Mouse (Mus musculus) CD4-positive helper T cell, adult 2 months (primary cell): Measurements from ENCODE around the gene Eva1c.

Source experiments
- DNase-seq: peaks from one replicate; pipeline ENCODE4 v3.0.0-alpha.2; 2012; ENCODE audit warnings: low read depth, missing footprints, low spot score

Gene Eva1c

DNA sequence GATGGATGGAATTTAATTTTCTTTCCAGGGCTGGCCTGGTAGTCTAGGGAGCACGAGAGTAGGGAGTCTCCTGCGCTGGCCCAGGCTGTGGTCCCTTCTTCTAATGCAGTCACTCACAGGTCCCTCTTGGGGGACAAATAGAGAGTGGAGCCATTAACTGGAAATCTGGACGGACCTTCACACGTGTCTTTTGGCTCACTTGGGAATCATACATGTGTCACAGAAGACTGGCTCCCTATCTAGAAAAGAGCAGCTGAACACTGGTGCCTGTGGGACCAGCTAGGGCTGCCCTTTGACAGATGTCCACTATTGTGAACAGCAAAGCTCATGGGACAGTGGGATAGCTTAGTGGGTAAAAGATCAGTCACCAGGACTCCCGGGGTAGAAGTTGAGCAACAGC lies 478 bp upstream of the Eva1c start:
- no peak for DNase-seq

- no peak for DNase-seq
These were observed 979 bp downstream of the Eva1c start for GRCm38 (mm10) chr16:90827498-90827897.

DNA sequence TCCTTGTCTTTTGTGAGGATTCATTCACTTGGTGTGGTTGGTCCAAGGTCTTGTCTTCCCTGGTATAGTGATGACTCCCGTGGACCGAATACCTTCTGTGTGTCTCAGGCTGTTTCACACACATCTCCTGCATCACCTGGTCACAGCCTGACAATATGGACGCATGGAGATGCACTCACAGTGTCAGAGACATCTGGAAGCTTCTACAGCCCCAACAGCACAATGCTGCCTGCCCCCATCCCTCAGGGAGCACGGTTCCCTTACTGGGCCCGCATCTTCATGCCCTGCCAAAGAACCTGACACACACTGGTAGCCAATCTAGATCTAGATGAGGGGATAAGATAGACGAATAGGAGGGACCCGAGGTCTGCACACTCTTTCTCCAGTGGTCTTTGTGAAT lies 2.6 kb downstream of the Eva1c start:
- no peak for DNase-seq

DNA sequence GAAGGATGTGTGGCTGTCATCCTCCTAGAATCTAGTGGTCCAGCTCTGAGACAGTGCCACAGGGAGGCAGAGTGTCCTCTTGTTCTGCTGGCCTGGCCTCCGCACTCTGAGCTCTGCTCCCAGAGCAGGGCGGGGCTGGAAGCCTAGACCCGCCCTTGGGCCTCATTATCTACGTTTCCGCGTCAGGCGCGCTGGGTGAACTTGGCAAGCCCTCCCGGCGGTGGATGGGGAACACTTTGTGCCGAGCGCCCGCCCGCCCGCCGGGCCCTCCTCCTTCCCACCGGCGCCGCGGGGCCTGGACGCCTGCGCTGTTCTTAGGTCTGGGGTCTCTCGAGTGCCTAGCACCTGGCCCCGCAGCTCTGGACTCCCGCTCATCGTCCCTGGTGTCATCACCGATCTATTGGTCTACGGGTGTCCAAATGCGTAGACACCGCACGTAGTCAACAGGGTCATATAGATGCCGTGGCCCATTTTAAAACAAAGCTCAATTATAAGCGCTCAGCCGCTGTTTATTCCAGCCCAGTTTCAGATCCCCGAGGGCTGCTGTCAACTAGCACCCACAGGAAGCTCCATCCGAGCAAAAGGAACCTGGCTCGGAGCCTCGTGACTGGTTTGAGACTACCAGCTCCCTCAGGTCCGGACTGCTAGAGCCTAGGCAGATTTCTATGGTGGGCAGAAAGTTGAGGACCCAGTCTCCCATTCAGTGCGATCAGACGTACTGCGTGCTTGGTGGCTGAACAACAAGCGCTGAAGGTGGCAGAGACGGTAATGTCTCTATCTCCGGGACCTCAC lies 3.6 kb downstream of the Eva1c start:
- DNase-seq = peak; percentile 65

GRCm38 (mm10) chr16:90830686-90831439 lies 4.3 kb downstream of the Eva1c start:
- peak; percentile 29 for DNase-seq

DNA sequence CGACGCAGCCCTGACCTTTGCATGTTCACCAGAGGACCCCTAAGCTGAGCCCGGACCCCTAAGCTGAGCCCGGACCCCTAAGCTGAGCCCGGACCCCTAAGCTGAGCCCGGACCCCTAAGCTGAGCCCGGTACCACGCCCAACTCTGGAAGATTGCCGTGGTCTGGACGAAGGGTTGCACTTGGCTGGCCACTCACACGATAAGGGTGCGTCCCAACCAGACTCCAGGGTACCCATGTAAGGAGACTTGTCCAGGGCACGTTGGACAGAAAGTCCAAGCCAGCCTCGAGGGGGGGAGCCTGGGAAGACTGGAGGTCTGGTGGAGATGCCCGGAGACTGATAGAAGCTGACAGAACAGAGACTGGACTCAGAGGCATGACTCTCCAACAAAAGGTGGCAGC lies 5.2 kb downstream of the Eva1c start:
- DNase-seq = no peak

DNA sequence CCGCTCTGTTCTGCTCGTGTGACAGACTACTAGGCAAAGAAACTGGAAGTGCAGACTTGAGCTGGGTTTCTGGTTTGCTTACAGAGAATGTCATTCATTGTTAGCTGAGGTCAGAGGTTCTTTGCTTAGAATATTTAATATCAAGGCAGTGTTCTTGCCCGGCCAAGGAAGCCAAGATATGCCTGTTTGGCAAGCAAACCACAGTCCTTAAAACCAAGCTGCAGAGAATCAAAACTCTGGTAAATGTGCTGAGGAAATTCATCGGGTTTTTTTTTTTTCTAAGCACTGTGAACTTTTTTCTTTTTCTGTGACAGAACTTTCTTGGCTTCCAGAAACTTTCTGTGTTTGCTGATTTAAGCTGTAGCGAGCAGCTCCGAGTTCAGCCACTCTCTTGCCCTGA lies 6.0 kb downstream of the Eva1c start:
- DNase-seq = no peak

GRCm38 (mm10) chr16:90833041-90833791 lies 6.7 kb downstream of the Eva1c start:
- no peak for DNase-seq

DNA sequence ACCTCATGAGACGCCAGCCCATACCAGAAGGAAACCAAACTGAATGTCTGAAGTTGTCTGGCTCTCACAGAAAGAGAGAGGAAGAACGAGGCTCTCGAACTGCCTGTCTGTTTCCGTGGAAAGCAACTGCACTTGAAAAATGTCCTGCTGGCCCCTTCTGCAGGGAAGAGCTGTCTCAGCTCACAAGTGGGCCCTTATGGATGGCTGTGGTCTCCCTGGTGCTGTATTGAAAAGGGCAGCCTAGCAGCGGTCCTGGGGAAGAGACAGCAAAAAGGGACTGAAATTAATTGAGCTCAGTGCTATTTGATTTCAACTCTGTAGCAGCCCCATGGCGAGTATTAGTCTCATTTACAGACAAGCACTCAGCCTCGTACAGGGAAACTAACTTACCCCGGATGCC lies 10.9 kb downstream of the Eva1c start:
- no peak for DNase-seq

DNA sequence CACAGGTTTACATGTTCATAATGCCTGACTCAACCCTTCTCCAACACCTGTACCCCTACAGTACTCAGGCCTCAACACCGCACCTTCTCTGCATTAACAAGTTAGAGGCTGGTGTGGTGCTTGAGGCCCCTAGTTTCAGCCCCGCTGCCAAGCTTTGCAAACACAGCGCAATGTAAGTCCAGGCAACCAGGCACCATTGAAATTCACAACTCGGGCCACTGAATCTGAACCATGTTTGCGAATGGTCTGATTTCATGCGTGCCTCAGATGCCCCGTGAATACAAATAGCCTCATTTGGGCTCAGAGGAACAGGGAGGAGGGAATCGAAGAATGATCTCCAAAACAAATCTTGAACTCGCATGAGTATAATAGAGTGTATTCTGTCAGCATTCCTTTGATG lies 15.6 kb downstream of the Eva1c start:
- DNase-seq = no peak

DNA sequence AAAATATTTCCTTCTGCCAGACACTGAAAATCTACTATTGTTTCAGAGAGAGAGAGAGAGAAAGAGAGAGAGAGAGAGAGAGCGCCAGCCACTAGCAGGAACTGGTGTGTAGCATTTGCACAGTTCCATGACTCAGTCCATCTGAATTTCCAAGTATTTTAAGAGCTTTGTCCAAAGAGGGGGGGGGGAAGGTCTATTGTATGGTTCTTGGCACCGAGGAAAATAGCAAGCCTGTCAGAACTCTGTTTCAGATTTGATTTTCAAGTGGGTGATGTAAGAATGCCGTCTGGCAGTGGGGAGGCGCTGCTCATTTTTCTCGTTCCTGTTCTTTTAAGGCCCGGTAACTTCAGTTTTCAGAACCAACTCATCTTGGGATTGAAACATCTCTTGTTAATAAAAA lies 18.5 kb downstream of the Eva1c start:
- no peak for DNase-seq

DNA sequence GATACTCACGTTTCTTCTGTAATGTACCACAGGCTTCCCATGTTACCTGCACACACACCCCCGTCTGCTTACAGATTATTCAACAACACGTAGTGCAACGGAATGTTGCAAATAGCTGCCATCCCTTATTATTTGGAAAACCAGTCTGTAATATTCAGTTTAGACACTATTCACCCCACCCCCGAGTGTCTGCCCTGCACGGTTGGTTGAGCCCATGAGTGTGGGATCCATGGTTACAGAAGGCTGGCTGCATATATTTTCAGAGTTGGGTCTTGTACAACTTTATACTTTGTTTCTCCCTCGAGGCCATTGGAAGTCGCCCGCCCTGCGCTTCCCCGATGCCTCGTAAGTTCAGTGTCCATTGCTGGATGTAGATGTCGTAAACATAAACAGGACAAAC lies 19.1 kb downstream of the Eva1c start:
- no peak for DNase-seq

DNA sequence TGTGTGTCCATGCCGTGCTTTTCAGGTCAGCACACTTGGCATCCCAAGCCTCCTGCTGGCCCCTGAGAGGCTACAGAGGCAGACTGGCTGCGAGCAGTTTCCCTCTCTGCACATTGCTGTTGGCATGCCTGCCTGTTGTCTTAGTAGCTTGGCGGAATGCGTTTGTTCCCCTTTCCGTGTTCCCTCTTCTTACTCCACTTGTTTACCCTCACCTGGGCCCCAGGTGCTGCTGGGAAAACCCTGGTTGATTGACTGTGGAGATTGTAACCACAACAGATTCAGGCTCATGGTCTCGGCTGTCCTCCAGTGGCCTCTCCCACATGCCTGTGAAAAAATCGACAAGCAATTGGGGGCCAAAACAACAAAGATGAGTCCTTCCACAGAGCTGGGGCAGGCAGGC lies 22.2 kb downstream of the Eva1c start:
- DNase-seq = no peak

DNA sequence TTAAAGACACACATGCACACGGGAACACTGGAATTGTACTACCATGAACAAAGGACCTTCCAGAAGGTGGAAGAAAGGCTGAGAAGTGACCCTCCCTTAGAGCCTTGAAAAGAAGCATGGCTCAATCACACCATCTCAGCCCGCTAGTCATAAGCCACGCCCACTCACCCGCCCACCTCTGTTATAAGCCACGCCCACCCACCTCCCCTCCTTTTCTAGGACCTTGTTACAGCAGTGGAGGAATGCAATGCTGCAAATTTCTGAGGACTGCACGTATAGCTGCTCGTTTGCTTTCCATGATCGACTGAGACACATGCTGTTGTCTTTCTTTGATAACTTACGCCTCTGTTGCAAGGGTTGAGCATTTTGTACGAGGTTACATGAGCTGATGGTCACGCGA lies 22.7 kb downstream of the Eva1c start:
- no peak for DNase-seq

DNA sequence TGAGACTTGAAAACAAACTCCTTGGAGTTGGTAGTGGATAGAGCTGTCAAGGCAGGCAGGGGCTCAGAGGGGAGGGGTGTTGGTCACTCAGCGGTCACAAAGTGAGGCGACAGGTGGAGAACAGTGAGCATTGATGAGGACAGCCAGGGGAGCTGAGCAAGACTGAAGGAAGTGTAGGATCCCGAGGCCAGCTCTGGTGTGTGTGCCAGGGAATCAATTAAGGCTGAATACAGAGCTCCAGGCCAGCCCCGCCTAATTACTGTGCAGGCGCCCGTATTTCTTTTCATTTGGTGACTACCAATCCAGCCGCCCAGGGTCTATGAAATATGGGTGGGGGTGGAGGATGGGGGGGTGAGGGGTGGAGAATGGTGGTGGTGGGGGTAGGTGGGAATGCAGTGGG lies 24.4 kb downstream of the Eva1c start:
- no peak for DNase-seq

GRCm38 (mm10) chr16:90851621-90852334 lies 25.3 kb downstream of the Eva1c start:
- DNase-seq = no peak

DNA sequence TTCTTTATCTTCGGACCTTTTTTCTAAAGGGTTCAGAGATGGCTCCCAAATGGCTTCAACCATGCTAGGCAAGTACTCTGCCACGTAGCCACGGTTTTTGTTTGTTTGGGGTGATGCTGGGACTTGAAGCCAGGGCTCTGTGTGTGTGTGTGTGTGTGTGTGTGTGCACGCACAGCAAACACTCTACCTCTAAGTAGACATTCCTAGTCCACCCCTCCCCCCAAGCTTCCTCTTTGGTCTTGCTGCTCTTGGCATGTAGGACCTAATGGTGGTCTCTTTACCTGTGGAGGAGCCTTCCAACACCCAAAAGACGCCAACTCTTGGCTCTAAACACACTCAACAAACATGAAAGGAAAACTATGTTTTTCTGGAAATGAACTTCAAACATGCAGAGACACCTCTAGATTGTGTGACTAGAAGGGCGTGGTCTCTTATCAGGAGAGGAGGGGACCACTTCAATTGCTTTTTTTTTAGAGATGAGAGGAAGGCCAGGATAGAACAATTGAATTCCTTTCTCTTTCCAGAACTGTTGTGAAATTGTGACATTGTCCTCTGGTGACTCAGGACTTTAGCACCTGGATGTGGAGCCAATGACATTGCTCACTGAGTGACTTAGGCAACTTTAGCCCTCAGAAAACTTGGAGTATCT lies 30.2 kb downstream of the Eva1c start:
- DNase-seq = no peak

GRCm38 (mm10) chr16:90858206-90858605 lies 31.7 kb downstream of the Eva1c start:
- DNase-seq = no peak

GRCm38 (mm10) chr16:90863036-90863435 lies 36.5 kb downstream of the Eva1c start:
- DNase-seq = no peak

GRCm38 (mm10) chr16:90863468-90864046 lies 37.0 kb downstream of the Eva1c start:
- no peak for DNase-seq

GRCm38 (mm10) chr16:90864693-90865092 lies 38.2 kb downstream of the Eva1c start:
- no peak for DNase-seq
